Mouse (Mus musculus) bone marrow macrophage, adult 2 months (primary cell): ENCODE measurements around the gene Olfml2a.

Source experiments
- CTCF ChIP-seq: IDR thresholded peaks from 2 replicates; pipeline ENCODE4 v1.5.1; 2012; ENCODE audit warnings: low read depth, mild to moderate bottlenecking, low read length, moderate library complexity
- POLR2A ChIP-seq: IDR thresholded peaks from 2 replicates; pipeline ENCODE4 v1.6.1; 2012; ENCODE audit warnings: mild to moderate bottlenecking, low read depth, low read length, borderline replicate concordance

- no peak for TF ChIP-seq CTCF
- no peak for TF ChIP-seq POLR2A
Observed at GRCm38 (mm10) chr2:38914517-38914916, 17.3 kb upstream of the Olfml2a start.
